Mouse (Mus musculus) embryonic facial prominence, embryonic 15.5 days (tissue): ENCODE results near the gene Hhat. TPM values are rescaled to one million over a fixed set of nuclear protein-coding genes. Genes with fewer than 3 reads are reported as not detected.

Experiments used
- ATAC-seq: fragments of 200-750 bp; cut with Nextera tagmentation; 2 replicates; pipeline ENCODE4 v1.8.0; 2017; ENCODE audit warnings: low read depth, moderate TSS enrichment; ENCODE audit not compliant: insufficient number of reproducible peaks, low FRiP score, low TSS enrichment
- H3K27ac ChIP-seq: fragments of 300-500 bp; sonication (generic); replicated peaks from 2 replicates; pipeline ENCODE4 v1.5.1; 2015; ENCODE audit warnings: mild to moderate bottlenecking, inconsistent platforms
- H3K27me3 ChIP-seq: fragments of 300-500 bp; sonication (generic); 2 replicates; pipeline ENCODE4 v1.6.1; 2015; ENCODE audit warnings: inconsistent platforms
- H3K36me3 ChIP-seq: fragments of 300-500 bp; sonication (generic); 2 replicates; pipeline ENCODE4 v1.6.1; 2015; ENCODE audit warnings: mild to moderate bottlenecking, inconsistent platforms
- H3K4me1 ChIP-seq: fragments of 300-500 bp; sonication (generic); 2 replicates; pipeline ENCODE4 v1.6.1; 2015; ENCODE audit warnings: inconsistent platforms
- H3K4me2 ChIP-seq: fragments of 300-500 bp; sonication (generic); replicated peaks from 2 replicates; pipeline ENCODE4 v1.6.1; 2015; ENCODE audit warnings: mild to moderate bottlenecking, inconsistent platforms
- H3K4me3 ChIP-seq: fragments of 300-500 bp; sonication (generic); replicated peaks from 2 replicates; pipeline ENCODE4 v1.5.1; 2015; ENCODE audit warnings: mild to moderate bottlenecking, inconsistent platforms
- H3K9ac ChIP-seq: fragments of 300-500 bp; sonication (generic); 2 replicates; pipeline ENCODE4 v1.6.1; 2015; ENCODE audit warnings: inconsistent platforms
- H3K9me3 ChIP-seq: fragments of 300-500 bp; sonication (generic); replicated peaks from 2 replicates; pipeline ENCODE4 v1.6.1; 2016; ENCODE audit warnings: inconsistent platforms
- WGBS: fragments of 180-500 bp; shearing (Covaris S2); methylation state at CpG from one replicate; pipeline ENCODE4 v1.1.7; 2015; 5-methylcytosine and 5-hydroxymethylcytosine counted together
- polyA plus RNA-seq: library from polyadenylated mRNA; unstranded; fragments of >200 nt; fragmentation: Nextera tagmentation; extraction: Ambion mirVana; gene quantifications from 2 replicates; pipeline ENCODE4 v1.2.1, GENCODE M21; 2015

The Hhat gene
- polyA plus RNA-seq, 1 experiment from 2014 or later: 9.5 TPM

GRCm38 (mm10) chr1:192621843-192622242, 149.2 kb downstream of the Hhat start:
- no peaks in the 10 kb centered on the region for H3K36me3 ChIP-seq
- H3K4me3 ChIP-seq: no peak overlapping the region
- H3K9me3 ChIP-seq: no peaks in the 10 kb centered on the region
- H3K9ac ChIP-seq: no peak overlapping the region
- no peak overlapping the region for H3K27ac ChIP-seq
- no peaks in the 10 kb centered on the region for H3K27me3 ChIP-seq
- no peak for ATAC-seq
- H3K4me1 ChIP-seq: no peaks in the 10 kb centered on the region
- WGBS: 81% methylated on average over 2 of the region's 2 CpGs
- no peak overlapping the region for H3K4me2 ChIP-seq

GRCm38 (mm10) chr1:192613271-192613670, 157.8 kb downstream of the Hhat start:
- no peak for ATAC-seq
- no peaks in the 10 kb centered on the region for H3K9me3 ChIP-seq
- H3K9ac ChIP-seq: no peak overlapping the region
- H3K4me1 ChIP-seq: no peaks in the 10 kb centered on the region
- no peak overlapping the region for H3K27ac ChIP-seq
- no peak overlapping the region for H3K4me2 ChIP-seq
- 68% methylated on average over 6 of the region's 6 CpGs for WGBS
- H3K4me3 ChIP-seq: no peak overlapping the region
- no peaks in the 10 kb centered on the region for H3K27me3 ChIP-seq
- no peaks in the 10 kb centered on the region for H3K36me3 ChIP-seq

GRCm38 (mm10) chr1:192611996-192612739, 158.9 kb downstream of the Hhat start:
- H3K27ac ChIP-seq: no peak overlapping the region
- H3K4me1 ChIP-seq: no peaks in the 10 kb centered on the region
- no peak overlapping the region for H3K4me2 ChIP-seq
- 74% methylated on average over 11 of the region's 11 CpGs for WGBS
- no peak overlapping the region for H3K4me3 ChIP-seq
- no peaks in the 10 kb centered on the region for H3K27me3 ChIP-seq
- no peak overlapping the region for H3K9ac ChIP-seq
- no peaks in the 10 kb centered on the region for H3K9me3 ChIP-seq
- ATAC-seq: no peak
- no peaks in the 10 kb centered on the region for H3K36me3 ChIP-seq

- Histone ChIP-seq H3K27ac (no peak overlapping the region), H3K36me3 (no peaks in the 10 kb centered on the region), H3K4me2 (no peak overlapping the region), H3K4me3 (no peak overlapping the region), H3K4me1 (no peaks in the 10 kb centered on the region), H3K9ac (no peak overlapping the region), H3K27me3 (no peaks in the 10 kb centered on the region), H3K9me3 (no peaks in the 10 kb centered on the region)
- WGBS: 83% methylated on average over 8 of the region's 8 CpGs
- ATAC-seq: no peak
These were observed 164.1 kb downstream of the Hhat start for GRCm38 (mm10) chr1:192606876-192607275.

- Histone ChIP-seq H3K27ac (no peak overlapping the region), H3K27me3 (no peaks in the 10 kb centered on the region), H3K9ac (no peak overlapping the region), H3K4me3 (no peak overlapping the region), H3K36me3 (no peaks in the 10 kb centered on the region), H3K9me3 (no peaks in the 10 kb centered on the region), H3K4me2 (no peak overlapping the region), H3K4me1 (no peaks in the 10 kb centered on the region)
- WGBS: 47% methylated on average over 5 of the region's 5 CpGs
- ATAC-seq: no peak
These were observed 166.6 kb downstream of the Hhat start for GRCm38 (mm10) chr1:192604413-192604812.

GRCm38 (mm10) chr1:192603556-192603955, 167.5 kb downstream of the Hhat start:
- Histone ChIP-seq H3K9ac (no peak overlapping the region), H3K36me3 (no peaks in the 10 kb centered on the region), H3K4me1 (no peaks in the 10 kb centered on the region), H3K4me3 (no peak overlapping the region), H3K27ac (no peak overlapping the region), H3K4me2 (no peak overlapping the region), H3K9me3 (no peaks in the 10 kb centered on the region), H3K27me3 (no peaks in the 10 kb centered on the region)
- WGBS: 37% methylated on average over 7 of the region's 7 CpGs
- ATAC-seq: no peak

GRCm38 (mm10) chr1:192601206-192601605, 169.8 kb downstream of the Hhat start:
- Histone ChIP-seq H3K36me3 (no peaks in the 10 kb centered on the region), H3K9ac (no peak overlapping the region), H3K4me1 (no peaks in the 10 kb centered on the region), H3K27me3 (no peaks in the 10 kb centered on the region), H3K4me3 (no peak overlapping the region), H3K27ac (no peak overlapping the region), H3K9me3 (no peaks in the 10 kb centered on the region), H3K4me2 (no peak overlapping the region)
- WGBS: 87% methylated on average over 3 of the region's 3 CpGs
- no peak for ATAC-seq

- Histone ChIP-seq H3K4me1 (no peaks in the 10 kb centered on the region), H3K4me2 (no peak overlapping the region), H3K27me3 (no peaks in the 10 kb centered on the region), H3K9me3 (no peaks in the 10 kb centered on the region), H3K27ac (no peak overlapping the region), H3K9ac (no peak overlapping the region), H3K36me3 (no peaks in the 10 kb centered on the region), H3K4me3 (no peak overlapping the region)
- 68% methylated on average over 7 of the region's 7 CpGs for WGBS
- no peak for ATAC-seq
These were observed 171.3 kb downstream of the Hhat start for GRCm38 (mm10) chr1:192599746-192600145.

GRCm38 (mm10) chr1:192598380-192598779, 172.6 kb downstream of the Hhat start:
- Histone ChIP-seq H3K4me3 (no peak overlapping the region), H3K9ac (no peak overlapping the region), H3K4me2 (no peak overlapping the region), H3K27ac (no peak overlapping the region), H3K27me3 (no peaks in the 10 kb centered on the region), H3K36me3 (no peaks in the 10 kb centered on the region), H3K9me3 (no peaks in the 10 kb centered on the region), H3K4me1 (no peaks in the 10 kb centered on the region)
- peak; percentile 39; the same call in 1 of the 2 replicates for ATAC-seq
- WGBS: 42% methylated on average over 2 of the region's 2 CpGs

- no peak overlapping the region for H3K27ac ChIP-seq
- H3K27me3 ChIP-seq: no peaks in the 10 kb centered on the region
- H3K4me2 ChIP-seq: no peak overlapping the region
- H3K9me3 ChIP-seq: no peaks in the 10 kb centered on the region
- H3K9ac ChIP-seq: no peak overlapping the region
- WGBS: 70% methylated on average over 4 of the region's 4 CpGs
- H3K4me1 ChIP-seq: no peaks in the 10 kb centered on the region
- no peak for ATAC-seq
- no peaks in the 10 kb centered on the region for H3K36me3 ChIP-seq
- no peak overlapping the region for H3K4me3 ChIP-seq
These were observed 175.6 kb downstream of the Hhat start for GRCm38 (mm10) chr1:192595426-192595825.

- 72% methylated on average over 3 of the region's 3 CpGs for WGBS
These were observed 177.5 kb downstream of the Hhat start for GRCm38 (mm10) chr1:192593492-192593891.

GRCm38 (mm10) chr1:192587451-192587850, 183.6 kb downstream of the Hhat start:
- WGBS: 71% methylated on average over 9 of the region's 9 CpGs
- no peak for ATAC-seq
- H3K27me3 ChIP-seq: no peaks in the 10 kb centered on the region
- H3K4me3 ChIP-seq: no peak overlapping the region
- H3K9ac ChIP-seq: no peak overlapping the region
- H3K36me3 ChIP-seq: no peaks in the 10 kb centered on the region
- H3K9me3 ChIP-seq: no peaks in the 10 kb centered on the region
- H3K4me1 ChIP-seq: peaks cover 7% of the 10 kb centered on the region; the same call in 1 of the 2 replicates
- H3K27ac ChIP-seq: no peak overlapping the region
- no peak overlapping the region for H3K4me2 ChIP-seq

More at GRCm38 (mm10) chr1:192593492-192593891, 177.5 kb downstream of the Hhat start:
- no peak overlapping the region for H3K27ac ChIP-seq
- peaks cover 2% of the 10 kb centered on the region; the same call in 1 of the 2 replicates for H3K4me1 ChIP-seq
- H3K9ac ChIP-seq: no peak overlapping the region
- H3K4me3 ChIP-seq: no peak overlapping the region
- no peak overlapping the region for H3K4me2 ChIP-seq
- ATAC-seq: no peak
- no peaks in the 10 kb centered on the region for H3K27me3 ChIP-seq
- no peaks in the 10 kb centered on the region for H3K36me3 ChIP-seq
- H3K9me3 ChIP-seq: no peaks in the 10 kb centered on the region
